Comparison of ENCODE assay signal across 8 mouse cellular contexts in genomic region chr2:72038651-72039251, GRCm38 (mm10). TPM values are rescaled to one million over a fixed set of nuclear protein-coding genes. Genes with fewer than 3 reads are reported as not detected.
DNase-seq lines count a peak whose midpoint lies in the region; ATAC-seq and TF ChIP-seq lines count a peak whose summit lies in the region.

No protein-coding gene starts in this region.

- peaks cover 11% of the 10 kb centered on the region; the same call in 1 of the 2 replicates for H3K4me1 ChIP-seq in neural tube, embryonic 14.5 days (ENCODE audit: control insufficient read depth, insufficient read depth, low read length)

- DNase-seq in right cerebral cortex, adult 2 months (ENCODE audit: low spot score in 2 of 2) = peak; percentile 43 to 53
- DNase-seq in right cerebral cortex, postnatal 14 days = no peak
- DNase-seq in cerebellum, adult 9-11 months = peak; percentile 84
- peak; percentile 47 to 48 for DNase-seq in heart, adult 9 months (ENCODE audit: low spot score in 2 of 2)
- peak; percentile 42 to 52 for DNase-seq in layer of hippocampus, adult 2 months (ENCODE audit: low spot score in 2 of 2)
- DNase-seq in natural killer cell, adult 2 months (ENCODE audit: low spot score in 2 of 2) = no peak
- no peak for DNase-seq in adipocyte (ENCODE audit: low spot score)

- TF ChIP-seq CTCF in layer of hippocampus, adult 2 months (conservative IDR thresholded peaks at IDR 0.05) = no peak

- H3K9ac ChIP-seq in neural tube, embryonic 14.5 days (replicated peaks; ENCODE audit: low read depth, low read length) = peak overlapping the region; percentile 34; the same call in 1 of the 2 replicates

- 22% methylated on average over 18 of the region's 18 CpGs for WGBS in neural tube, embryonic 14.5 days

- H3K4me3 ChIP-seq in layer of hippocampus, adult 2 months = peak overlapping the region; percentile 44
- no peak overlapping the region for H3K4me3 ChIP-seq in neural tube, embryonic 14.5 days (ENCODE audit: low read depth, low read length)

- no peaks in the 10 kb centered on the region for H3K9me3 ChIP-seq in neural tube, embryonic 14.5 days (ENCODE audit: control insufficient read depth, low read length)

- H3K36me3 ChIP-seq in neural tube, embryonic 14.5 days (ENCODE audit: control insufficient read depth, insufficient read depth, low read length) = no peaks in the 10 kb centered on the region

- H3K27ac ChIP-seq in layer of hippocampus, adult 2 months = peak overlapping the region; percentile 92
- no peak overlapping the region for H3K27ac ChIP-seq in neural tube, embryonic 14.5 days (ENCODE audit: low read depth, low read length)

- peak; percentile 69; the same call in 1 of the 2 replicates for ATAC-seq in neural tube, embryonic 14.5 days (ENCODE audit: low read depth)

- peak overlapping the region; percentile 26; the same call in 1 of the 2 replicates for H3K4me2 ChIP-seq in neural tube, embryonic 14.5 days (ENCODE audit: low read depth, low read length)

- H3K27me3 ChIP-seq in neural tube, embryonic 14.5 days (ENCODE audit: control insufficient read depth, insufficient read depth, low read length) = no peaks in the 10 kb centered on the region

RNA-seq across cellular contexts. Expression of gene Rapgef4, which starts 57.7 kb away (rescaled TPM):
- 100 to 1,000 TPM; 381 TPM for total RNA-seq in layer of hippocampus, adult 2 months (2021)
- 32.0 and 39.6 TPM in 2 replicates for polyA plus RNA-seq in neural tube, embryonic 14.5 days (2014; fragmentation: Nextera tagmentation; extraction: Ambion mirVana)

Comparison
In these comparisons a context has a peak if more than half of its experiments do, and no peak if none do; other contexts are left out.
1. DNase-seq: peak in right cerebral cortex, adult 2 months (2 of 2), cerebellum, adult 9-11 months (single experiment), heart, adult 9 months (2 of 2) and layer of hippocampus, adult 2 months (2 of 2); none in right cerebral cortex, postnatal 14 days (single experiment), natural killer cell, adult 2 months (0 of 2) and adipocyte (single experiment).